Mouse (Mus musculus): Measurements from ENCODE around the gene Spop.
"Not testable (repeated sequence)": the region's sequence is repeated elsewhere in the genome, so short reads cannot be mapped to it uniquely, and the experiment has no call there.

Spop gene

GRCm38 (mm10) chr11:95391201-95391600 lies 22.7 kb upstream of the Spop start:
- no peak for DNase-seq (ENCODE audit: low read depth, low spot score)

- DNase-seq (ENCODE audit: low read depth, low spot score): no peak
These were observed 22.1 kb upstream of the Spop start for GRCm38 (mm10) chr11:95391743-95392142.

GRCm38 (mm10) chr11:95392223-95392667 lies 21.6 kb upstream of the Spop start:
- DNase-seq (ENCODE audit: low read depth, low spot score): no peak

GRCm38 (mm10) chr11:95392708-95393499 lies 21.0 kb upstream of the Spop start:
- no peak for DNase-seq (ENCODE audit: low read depth, low spot score)

GRCm38 (mm10) chr11:95393500-95393816 lies 20.4 kb upstream of the Spop start:
- DNase-seq (ENCODE audit: low read depth, low spot score): no peak

- DNase-seq (ENCODE audit: low read depth, low spot score): no peak
These were observed 19.8 kb upstream of the Spop start for GRCm38 (mm10) chr11:95394112-95394511.

- no peak for DNase-seq (ENCODE audit: low read depth, low spot score)
These were observed 17.3 kb upstream of the Spop start for GRCm38 (mm10) chr11:95396548-95396947.

- DNase-seq (ENCODE audit: low read depth, low spot score): no peak
These were observed 15.7 kb upstream of the Spop start for GRCm38 (mm10) chr11:95397843-95398835.

GRCm38 (mm10) chr11:95399520-95400020 lies 14.3 kb upstream of the Spop start:
- no peak for DNase-seq (ENCODE audit: low read depth, low spot score)

- DNase-seq (ENCODE audit: low read depth, low spot score): no peak
These were observed 12.3 kb upstream of the Spop start for GRCm38 (mm10) chr11:95401568-95401967.

- no peak for DNase-seq (ENCODE audit: low read depth, low spot score)
These were observed 11.7 kb upstream of the Spop start for GRCm38 (mm10) chr11:95402196-95402595.

GRCm38 (mm10) chr11:95402658-95403101 lies 11.2 kb upstream of the Spop start:
- DNase-seq (ENCODE audit: low read depth, low spot score): no peak

- no peak for DNase-seq (ENCODE audit: low read depth, low spot score)
These were observed 10.2 kb upstream of the Spop start for GRCm38 (mm10) chr11:95403382-95404340.

GRCm38 (mm10) chr11:95405771-95406170 lies 8.1 kb upstream of the Spop start:
- no peak for DNase-seq (ENCODE audit: low read depth, low spot score)

GRCm38 (mm10) chr11:95406398-95406797 lies 7.5 kb upstream of the Spop start:
- DNase-seq (ENCODE audit: low read depth, low spot score): not testable (repeated sequence)

- DNase-seq (ENCODE audit: low read depth, low spot score): no peak
These were observed 4.3 kb upstream of the Spop start for GRCm38 (mm10) chr11:95409450-95410112.

GRCm38 (mm10) chr11:95411453-95412013 lies 2.3 kb upstream of the Spop start:
- DNase-seq (ENCODE audit: low read depth, low spot score): no peak

- DNase-seq (ENCODE audit: low read depth, low spot score): no peak
These were observed 1.3 kb upstream of the Spop start for GRCm38 (mm10) chr11:95412615-95413014.

GRCm38 (mm10) chr11:95414536-95415161 lies 769 bp downstream of the Spop start:
- peak; percentile 99 for DNase-seq (ENCODE audit: low read depth, low spot score)

GRCm38 (mm10) chr11:95415931-95416330 lies 2.1 kb downstream of the Spop start:
- no peak for DNase-seq (ENCODE audit: low read depth, low spot score)
